Mouse (Mus musculus): Measurements from ENCODE around the gene BC048671.

GRCm38 (mm10) chr6:90327670-90328069, 26.7 kb downstream of the BC048671 start:
- TF ChIP-seq CTCF (IDR thresholded peaks at IDR 0.05; ENCODE audit: low read depth) = peak; percentile 77
- TF ChIP-seq EP300 (optimal IDR thresholded peaks at IDR 0.05) = no peak
